Mouse (Mus musculus) CH12.LX (cell line): ENCODE data around the gene Mbd4. TPM values are rescaled to one million over a fixed set of nuclear protein-coding genes. Genes with fewer than 3 reads are reported as not detected.

Experiments used
- DNase-seq: peaks from one replicate; pipeline ENCODE4 v3.0.0-alpha.2; 2013; ENCODE audit errors: extremely low read depth
- H3K27ac ChIP-seq: 2 replicates; pipeline ENCODE4 v1.5.1; 2012; ENCODE audit warnings: low read depth, mild to moderate bottlenecking, control low read depth, moderate library complexity; ENCODE audit not compliant: insufficient read depth
- H3K27me3 ChIP-seq: replicated peaks from 2 replicates; pipeline ENCODE3; 2012; ENCODE audit warnings: inconsistent platforms
- H3K36me3 ChIP-seq, 2 experiments: replicated peaks in 1 of 2; 2 replicates each; pipeline versions ENCODE3 to v1.6.1; 2012; ENCODE audit warnings: inconsistent platforms in 1 of 2, low read length in 1 of 2, mild to moderate bottlenecking in 1 of 2, mixed read lengths in 1 of 2, moderate library complexity in 1 of 2; ENCODE audit not compliant: control insufficient read depth in 1 of 2, insufficient read depth in 1 of 2
- H3K4me1 ChIP-seq, 2 experiments: 2 replicates each; pipeline ENCODE4 v1.6.1; 2012; ENCODE audit warnings: inconsistent platforms in 1 of 2, moderate library complexity in 1 of 2; ENCODE audit not compliant: insufficient read depth in 2 of 2, control insufficient read depth in 1 of 2
- H3K4me2 ChIP-seq: 2 replicates; pipeline ENCODE4 v1.6.1; 2012; ENCODE audit warnings: low read depth, mild to moderate bottlenecking, control low read depth; ENCODE audit not compliant: poor library complexity, insufficient read depth, severe bottlenecking
- H3K4me3 ChIP-seq, 3 experiments: fragments of 150-350 bp in 1 of 3; sonication (generic) in 1 of 3; replicated peaks in 1 of 3; 2 replicates each; pipeline versions ENCODE3 to v1.5.1; 2011 to 2012; ENCODE audit warnings: low read depth in 2 of 3, low read length in 2 of 3, mild to moderate bottlenecking in 2 of 3, moderate library complexity in 2 of 3, control low read depth in 1 of 3, improper control_type of control experiment in 1 of 3, inconsistent platforms in 1 of 3, mixed read lengths in 1 of 3; ENCODE audit not compliant: poor library complexity in 1 of 3
- H3K79me2 ChIP-seq: replicated peaks from 2 replicates; pipeline ENCODE4 v1.6.1; 2012; ENCODE audit warnings: mild to moderate bottlenecking, moderate library complexity; ENCODE audit not compliant: control insufficient read depth, poor library complexity, insufficient read depth, severe bottlenecking; ENCODE audit errors: extremely low read depth
- H3K9ac ChIP-seq: 2 replicates; pipeline ENCODE4 v1.6.1; 2012; ENCODE audit warnings: low read depth, mild to moderate bottlenecking, control low read depth, moderate library complexity; ENCODE audit not compliant: insufficient read depth
- H3K9me3 ChIP-seq: replicated peaks from 2 replicates; pipeline ENCODE3; 2012; ENCODE audit warnings: low read length, inconsistent platforms, mixed read lengths
- CHD1 ChIP-seq: IDR thresholded peaks from 2 replicates; pipeline ENCODE4 v1.6.1; 2012; ENCODE audit warnings: low read depth, low read length, improper control_type of control experiment, inconsistent platforms
- CHD2 ChIP-seq: IDR thresholded peaks from 2 replicates; pipeline ENCODE4 v1.6.1; 2011; ENCODE audit warnings: low read length, improper control_type of control experiment
- CTCF ChIP-seq, 2 experiments: IDR thresholded peaks in 1 of 2; conservative IDR thresholded peaks in 1 of 2; 2 replicates each; pipeline ENCODE4 v1.5.1; 2011 to 2012; ENCODE audit warnings: low read depth in 2 of 2, low read length in 2 of 2, improper control_type of control experiment in 1 of 2, inconsistent platforms in 1 of 2, mild to moderate bottlenecking in 1 of 2, moderate library complexity in 1 of 2
- E2F4 ChIP-seq: IDR thresholded peaks from 2 replicates; pipeline ENCODE4 v1.6.1; 2011; ENCODE audit warnings: low read depth, low read length, improper control_type of control experiment; ENCODE audit not compliant: insufficient replicate concordance
- ELF1 ChIP-seq: IDR thresholded peaks from 2 replicates; pipeline ENCODE4 v1.6.1; 2014; ENCODE audit warnings: low read depth, mild to moderate bottlenecking, inconsistent platforms, low read length, improper control_type of control experiment
- EP300 ChIP-seq: IDR thresholded peaks from 2 replicates; pipeline ENCODE4 v1.6.1; 2011; ENCODE audit warnings: low read length, improper control_type of control experiment
- ETS1 ChIP-seq: conservative IDR thresholded peaks from 2 replicates; pipeline ENCODE4 v1.6.1; 2012; ENCODE audit warnings: low read depth, mild to moderate bottlenecking, inconsistent platforms, low read length, improper control_type of control experiment, moderate library complexity
- GABPA ChIP-seq: IDR thresholded peaks from 2 replicates; pipeline ENCODE4 v1.6.1; 2012; ENCODE audit warnings: low read depth, low read length, improper control_type of control experiment, inconsistent platforms; ENCODE audit not compliant: insufficient replicate concordance
- HCFC1 ChIP-seq: IDR thresholded peaks from 2 replicates; pipeline ENCODE4 v1.6.1; 2012; ENCODE audit warnings: low read depth, mild to moderate bottlenecking, inconsistent platforms, low read length, improper control_type of control experiment
- MAX ChIP-seq: IDR thresholded peaks from 2 replicates; pipeline ENCODE4 v1.6.1; 2011; ENCODE audit warnings: low read length, improper control_type of control experiment
- MAZ ChIP-seq: IDR thresholded peaks from 2 replicates; pipeline ENCODE4 v1.6.1; 2012; ENCODE audit warnings: low read depth, mild to moderate bottlenecking, inconsistent platforms, low read length, improper control_type of control experiment, moderate library complexity
- MEF2A ChIP-seq: IDR thresholded peaks from 2 replicates; pipeline ENCODE4 v1.6.1; 2014; ENCODE audit warnings: low read depth, mild to moderate bottlenecking, inconsistent platforms, low read length, improper control_type of control experiment, borderline replicate concordance
- MXI1 ChIP-seq: IDR thresholded peaks from 2 replicates; pipeline ENCODE4 v1.6.1; 2011; ENCODE audit warnings: mild to moderate bottlenecking, low read depth, low read length, improper control_type of control experiment
- MYC ChIP-seq: IDR thresholded peaks from 2 replicates; pipeline ENCODE4 v1.6.1; 2011; ENCODE audit warnings: low read depth, mild to moderate bottlenecking, improper control_type of control experiment, low read length
- NELFE ChIP-seq: IDR thresholded peaks from 2 replicates; pipeline ENCODE4 v1.6.1; 2011; ENCODE audit warnings: low read depth, low read length, improper control_type of control experiment
- PAX5 ChIP-seq: IDR thresholded peaks from 2 replicates; pipeline ENCODE4 v1.6.1; 2012; ENCODE audit warnings: low read length, inconsistent platforms, mixed read lengths
- POLR2A ChIP-seq: IDR thresholded peaks from 2 replicates; pipeline ENCODE4 v1.6.1; 2011; ENCODE audit warnings: low read depth, mild to moderate bottlenecking, improper control_type of control experiment, low read length
- POLR2AphosphoS2 ChIP-seq: IDR thresholded peaks from 2 replicates; pipeline ENCODE4 v1.6.1; 2011; ENCODE audit warnings: low read depth, low read length, improper control_type of control experiment
- RAD21 ChIP-seq: IDR thresholded peaks from 2 replicates; pipeline ENCODE4 v1.6.1; 2011; ENCODE audit warnings: low read depth, mild to moderate bottlenecking, low read length, improper control_type of control experiment, moderate library complexity
- RCOR1 ChIP-seq: conservative IDR thresholded peaks from 2 replicates; pipeline ENCODE4 v1.6.1; 2012; ENCODE audit warnings: low read depth, mild to moderate bottlenecking, inconsistent platforms, low read length, improper control_type of control experiment
- SMC3 ChIP-seq: IDR thresholded peaks from 2 replicates; pipeline ENCODE4 v1.6.1; 2011; ENCODE audit warnings: low read depth, low read length, improper control_type of control experiment
- TBP ChIP-seq: conservative IDR thresholded peaks from 2 replicates; pipeline ENCODE4 v1.6.1; 2011; ENCODE audit warnings: low read depth, low read length, improper control_type of control experiment
- TCF12 ChIP-seq: IDR thresholded peaks from 2 replicates; pipeline ENCODE4 v1.6.1; 2014; ENCODE audit warnings: low read depth, mild to moderate bottlenecking, inconsistent platforms, low read length, improper control_type of control experiment
- USF2 ChIP-seq: conservative IDR thresholded peaks from 2 replicates; pipeline ENCODE4 v1.6.1; 2011; ENCODE audit warnings: low read depth, low read length, improper control_type of control experiment
- ZKSCAN1 ChIP-seq: IDR thresholded peaks from 2 replicates; pipeline ENCODE4 v1.6.1; 2012; ENCODE audit warnings: low read depth, inconsistent platforms, low read length, improper control_type of control experiment, borderline replicate concordance
- ZMIZ1 ChIP-seq: IDR thresholded peaks from 2 replicates; pipeline ENCODE4 v1.6.1; 2012; ENCODE audit warnings: low read depth, mild to moderate bottlenecking, inconsistent platforms, low read length, improper control_type of control experiment
- ZNF384 ChIP-seq: IDR thresholded peaks from 2 replicates; pipeline ENCODE4 v1.6.1; 2012; ENCODE audit warnings: low read depth, low read length, improper control_type of control experiment, inconsistent platforms
- dilution Hi-C: fragments of 300-500 bp; cut with MboI; formaldehyde crosslinking; loops from 2 replicates; pipeline ENCODE4 v1.14.3; 2020; ENCODE audit warnings: low sequenced_read_pairs; ENCODE audit not compliant: extremely low pct_unique_long_range_greater_than_20kb, extremely low pct_ligation_motif_present
- in situ Hi-C: fragments of 300-500 bp; cut with MboI; formaldehyde crosslinking; loops from 3 replicates; pipeline ENCODE4 v1.14.3; 2019; ENCODE audit warnings: low sequenced_read_pairs, low pct_ligation_motif_present, low pct_unique_long_range_greater_than_20kb, mixed read lengths
- polyA plus RNA-seq: library from polyadenylated mRNA; unstranded; fragments of >175 nt; gene quantifications from 2 replicates; pipeline ENCODE4 v1.2.1, GENCODE M21; 2012; ENCODE audit warnings: low read depth; ENCODE audit not compliant: insufficient read length
- total RNA-seq, 2 experiments: library from RNA; depleted of rRNA; stranded (reverse); fragments of 300-350 nt in 1 of 2; fragments of >200 nt in 1 of 2; gene quantifications; 2 replicates each; pipeline ENCODE4 v1.2.3; 2012 to 2014

The Mbd4 gene
- total and polyA plus RNA-seq, 3 experiments, result 7.3 to 12.2 (median 8.6) TPM

- in situ Hi-C loops, result no loop called here
- Histone ChIP-seq H3K4me3 (no peak overlapping the region), H3K9me3 (peaks cover 3% of the 10 kb centered on the region), H3K4me1 (peaks cover 7 to 13% of the 10 kb centered on the region in 2 experiments), H3K79me2 (no peaks in the 10 kb centered on the region), H3K36me3 (peaks cover 26 to 57% of the 10 kb centered on the region in 2 experiments), H3K9ac (no peak overlapping the region), H3K4me2 (no peak overlapping the region), H3K27me3 (no peaks in the 10 kb centered on the region), H3K27ac (no peak overlapping the region)
- DNase-seq, result no peak
- dilution Hi-C loops, result no loop called here
- TF ChIP-seq MAX, result no peak
- TF ChIP-seq CHD2, result no peak
- no peak for TF ChIP-seq MAZ
- no peak for TF ChIP-seq CHD1
- no peak for TF ChIP-seq ZNF384
- no peak for TF ChIP-seq EP300
- no peak for TF ChIP-seq HCFC1
- TF ChIP-seq RAD21, result no peak
- TF ChIP-seq ZKSCAN1, result no peak
- no peak for TF ChIP-seq E2F4
- no peak for TF ChIP-seq ZMIZ1
- no peak for TF ChIP-seq USF2
- no peak for TF ChIP-seq RCOR1
- no peak for TF ChIP-seq MYC
- no peak for TF ChIP-seq GABPA
- TF ChIP-seq MEF2A, result no peak
- TF ChIP-seq MXI1, result no peak
- TF ChIP-seq SMC3, result no peak
- TF ChIP-seq ETS1, result no peak
- no peak for TF ChIP-seq PAX5
These were observed 38.4 kb upstream of the Mbd4 start for GRCm38 (mm10) chr6:115891497-115892061.

GRCm38 (mm10) chr6:115891061-115891460, 37.9 kb upstream of the Mbd4 start:
- Histone ChIP-seq H3K27me3 (no peaks in the 10 kb centered on the region), H3K4me2 (no peak overlapping the region), H3K4me3 (no peak overlapping the region), H3K4me1 (peaks cover 8 to 15% of the 10 kb centered on the region in 2 experiments), H3K9ac (no peak overlapping the region), H3K27ac (no peak overlapping the region), H3K9me3 (peaks cover 3% of the 10 kb centered on the region), H3K79me2 (no peaks in the 10 kb centered on the region), H3K36me3 (peaks cover 25 to 57% of the 10 kb centered on the region in 2 experiments)
- dilution Hi-C loops (no loop called here), in situ Hi-C loops (no loop called here)
- no peak for TF ChIP-seq EP300
- TF ChIP-seq TBP, result no peak
- no peak for TF ChIP-seq CTCF (conservative IDR thresholded peaks at IDR 0.05 in 1 of 2, IDR thresholded peaks at IDR 0.05 in 1 of 2; ENCODE audit: low read depth in 2 of 2, low read length in 2 of 2)
- no peak for TF ChIP-seq TCF12
- no peak for TF ChIP-seq MAX
- TF ChIP-seq ELF1, result no peak
- no peak for TF ChIP-seq ZKSCAN1
- TF ChIP-seq ZMIZ1, result no peak
- no peak for TF ChIP-seq POLR2A
- TF ChIP-seq HCFC1, result no peak
- no peak for TF ChIP-seq POLR2AphosphoS2
- no peak for TF ChIP-seq RCOR1
- TF ChIP-seq NELFE, result no peak
- DNase-seq, result no peak
